Mouse (Mus musculus) kidney, adult 2 months (tissue): ENCODE measurements around the gene Irf8. TPM values are rescaled to one million over a fixed set of nuclear protein-coding genes. Genes with fewer than 3 reads are reported as not detected.
"Not testable (repeated sequence)": the region's sequence is repeated elsewhere in the genome, so short reads cannot be mapped to it uniquely, and the experiment has no call there.

Experiments used
- DNase-seq: peaks from one replicate; pipeline ENCODE4 v3.0.0; 2021
- H3K27ac ChIP-seq: fragments of 200-500 bp; 2 replicates; pipeline ENCODE4 v1.5.1; 2012; ENCODE audit warnings: low read depth, low read length, control low read depth, inconsistent platforms; ENCODE audit not compliant: insufficient read depth
- H3K27me3 ChIP-seq: fragments of 200-500 bp; replicated peaks from 2 replicates; pipeline ENCODE4 v1.6.1; 2012; ENCODE audit warnings: mild to moderate bottlenecking, moderate library complexity, low read length, inconsistent platforms; ENCODE audit not compliant: control insufficient read depth, insufficient read depth
- H3K36me3 ChIP-seq: fragments of 200-500 bp; 2 replicates; pipeline ENCODE4 v1.6.1; 2012; ENCODE audit warnings: mild to moderate bottlenecking, moderate library complexity, low read length, inconsistent platforms; ENCODE audit not compliant: control insufficient read depth, insufficient read depth
- H3K4me1 ChIP-seq: fragments of 200-500 bp; 2 replicates; pipeline ENCODE4 v1.6.1; 2011; ENCODE audit warnings: low read length; ENCODE audit not compliant: control insufficient read depth, insufficient read depth
- H3K4me3 ChIP-seq: fragments of 200-500 bp; 2 replicates; pipeline ENCODE4 v1.5.1; 2011; ENCODE audit warnings: mild to moderate bottlenecking, low read depth, low read length, control low read depth; ENCODE audit not compliant: insufficient read depth
- CTCF ChIP-seq: fragments of 200-500 bp; conservative IDR thresholded peaks from 2 replicates; pipeline ENCODE4 v1.5.1; 2011; ENCODE audit warnings: low read depth, mild to moderate bottlenecking, control low read depth, low read length, moderate library complexity, mixed read lengths; ENCODE audit not compliant: insufficient read depth, insufficient read length
- POLR2A ChIP-seq: fragments of 200-500 bp; IDR thresholded peaks from one replicate; pipeline ENCODE4 v1.6.1; 2011; ENCODE audit warnings: low read depth, low read length, control low read depth
- WGBS: fragments of 180-500 bp; shearing (Covaris S2); methylation state at CpG from one replicate; pipeline ENCODE4 v1.1.7; 2018; 5-methylcytosine and 5-hydroxymethylcytosine counted together
- polyA plus RNA-seq: library from polyadenylated mRNA; depleted of rRNA; stranded (reverse); fragments of >200 nt; gene quantifications from 2 replicates; pipeline ENCODE4 v1.2.3, GENCODE M21; 2012; rRNA removed

Irf8 gene
- polyA plus RNA-seq, 1 experiment: 16.7 TPM

DNA sequence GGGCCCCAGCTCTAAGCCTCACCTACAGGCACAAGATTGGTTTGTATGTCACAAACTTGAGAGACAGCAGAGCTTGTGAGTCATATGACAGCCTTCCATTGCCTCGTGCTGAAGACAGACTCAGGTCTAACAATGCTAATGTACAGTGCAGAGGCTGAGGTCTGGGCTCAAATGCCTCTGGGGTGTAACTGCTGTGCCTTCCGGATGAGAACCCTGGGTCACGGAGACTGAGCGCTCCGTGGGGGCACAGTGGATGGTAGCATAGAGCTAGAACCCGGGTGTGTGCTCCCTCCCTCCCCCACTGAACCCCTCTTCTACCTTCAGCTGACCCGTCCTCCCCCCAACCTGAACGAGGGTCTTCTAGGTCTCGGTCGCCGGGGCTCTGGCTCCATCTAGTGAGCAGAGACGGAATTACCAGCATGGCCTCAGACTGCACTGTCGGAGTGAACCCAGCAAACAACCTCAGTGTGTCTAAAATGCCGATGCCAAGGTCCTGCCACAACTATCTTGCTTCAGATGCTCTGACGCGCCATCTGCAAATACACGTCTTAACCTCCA is 64.2 kb downstream of the Irf8 start:
- peak; percentile 59 for DNase-seq
- Histone ChIP-seq H3K27me3 (no peaks in the 10 kb centered on the region), H3K36me3 (no peaks in the 10 kb centered on the region), H3K4me3 (no peak overlapping the region), H3K4me1 (peaks cover 16% of the 10 kb centered on the region), H3K27ac (no peak overlapping the region)
- TF ChIP-seq CTCF: peak; percentile 83
- TF ChIP-seq POLR2A: no peak
- WGBS: 9% methylated on average over 17 of the region's 17 CpGs

DNA sequence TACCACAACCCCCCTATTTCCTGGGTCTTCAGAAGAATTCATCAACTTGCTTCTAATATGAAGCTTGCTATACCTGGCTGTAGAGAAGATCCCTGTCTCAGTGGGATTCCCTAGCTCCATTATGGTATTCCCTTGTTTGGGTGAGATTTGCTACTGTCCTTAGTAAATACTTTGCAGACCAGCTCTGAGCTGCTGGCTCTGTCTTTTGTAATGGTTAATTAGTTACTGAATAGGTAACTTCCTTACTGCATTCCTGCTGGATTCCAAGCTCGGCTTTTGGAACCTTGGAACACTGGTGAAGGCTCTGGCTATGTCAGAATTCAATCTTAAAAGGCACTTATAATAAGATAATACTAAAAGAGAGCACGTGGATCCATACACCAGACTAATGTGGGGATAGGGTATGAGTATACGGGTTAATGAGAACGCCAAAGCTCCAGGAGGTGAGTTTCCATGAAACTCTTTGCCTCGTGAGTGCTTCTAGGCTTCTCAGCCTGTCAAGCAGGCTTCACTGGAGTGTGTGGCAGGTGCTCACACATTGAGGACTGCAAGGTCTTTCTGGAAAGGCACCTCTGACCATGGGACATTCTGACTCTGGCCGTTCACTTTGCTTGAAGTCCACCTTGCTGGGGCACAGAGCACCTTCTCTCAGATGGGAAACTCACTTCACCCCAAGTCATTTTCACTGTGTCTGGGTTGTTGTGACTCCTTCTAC is 67.7 kb downstream of the Irf8 start:
- H3K4me1 ChIP-seq: peaks cover 18% of the 10 kb centered on the region
- not testable (repeated sequence) for H3K4me3 ChIP-seq, H3K27me3 ChIP-seq, H3K36me3 ChIP-seq
- DNase-seq: peak; percentile 83
- peak overlapping the region; percentile 26 for H3K27ac ChIP-seq
- 28% methylated on average over 6 of the region's 6 CpGs for WGBS

DNA sequence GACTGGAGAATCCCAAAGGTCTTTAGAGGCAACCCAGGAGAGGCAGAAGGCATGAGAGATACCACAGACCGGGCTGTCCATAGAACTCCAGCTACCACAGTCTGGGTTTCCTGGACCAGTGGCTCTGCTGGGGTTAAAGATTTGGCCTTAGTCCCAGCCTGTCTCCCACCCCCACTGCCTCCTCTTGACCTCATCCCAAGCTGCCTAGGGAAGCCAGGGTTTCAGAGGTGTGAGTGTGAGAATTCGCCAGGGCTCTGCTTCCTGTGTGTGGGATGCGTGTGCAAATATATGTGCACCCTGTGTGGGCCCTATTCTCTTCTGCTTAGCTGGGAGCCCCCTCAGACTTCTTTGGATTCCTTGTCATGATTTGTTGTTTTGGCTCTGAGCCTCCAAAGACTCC is 68.6 kb downstream of the Irf8 start:
- no peak overlapping the region for H3K4me3 ChIP-seq
- no peaks in the 10 kb centered on the region for H3K36me3 ChIP-seq
- WGBS: 57% methylated on average over 3 of the region's 3 CpGs
- peaks cover 18% of the 10 kb centered on the region for H3K4me1 ChIP-seq
- TF ChIP-seq CTCF: no peak
- TF ChIP-seq POLR2A: no peak
- no peaks in the 10 kb centered on the region for H3K27me3 ChIP-seq
- DNase-seq: no peak
- H3K27ac ChIP-seq: no peak overlapping the region; the same call in 1 of the 2 replicates

Other genes with a start within 250 kb of the Irf8 start
- 6.4 and 6.9 TPM in 2 replicates for gene Gins2, start 147.1 kb upstream of the Irf8 start, polyA plus RNA-seq
- 4.6 and 6.8 TPM in 2 replicates for gene 1190005I06Rik, start 88.7 kb upstream of the Irf8 start, polyA plus RNA-seq
- 1.6 TPM in 1 of 2 replicates, not detected in the other for gene Gm27021, start 68.3 kb upstream of the Irf8 start, polyA plus RNA-seq
- gene Cox4i1, start 68.1 kb upstream of the Irf8 start, polyA plus RNA-seq: 2,823 and 3,733 TPM in 2 replicates
- gene Emc8, start 67.8 kb upstream of the Irf8 start, polyA plus RNA-seq: 67.0 and 67.8 TPM in 2 replicates